Mouse (Mus musculus) embryo, embryonic 10 days (tissue): ENCODE measurements at regions not wholly inside any gene's neighbourhood (a gene's known extent, or its start where the extent isn't known, plus 50 kb on each side); places are given as distances from the start of the nearest gene placed in this dataset.

ENCODE experiments used
- DNase-seq: peaks from one replicate; pipeline ENCODE4 v3.0.0-alpha.2; 2015; ENCODE audit warnings: low spot score

DNA sequence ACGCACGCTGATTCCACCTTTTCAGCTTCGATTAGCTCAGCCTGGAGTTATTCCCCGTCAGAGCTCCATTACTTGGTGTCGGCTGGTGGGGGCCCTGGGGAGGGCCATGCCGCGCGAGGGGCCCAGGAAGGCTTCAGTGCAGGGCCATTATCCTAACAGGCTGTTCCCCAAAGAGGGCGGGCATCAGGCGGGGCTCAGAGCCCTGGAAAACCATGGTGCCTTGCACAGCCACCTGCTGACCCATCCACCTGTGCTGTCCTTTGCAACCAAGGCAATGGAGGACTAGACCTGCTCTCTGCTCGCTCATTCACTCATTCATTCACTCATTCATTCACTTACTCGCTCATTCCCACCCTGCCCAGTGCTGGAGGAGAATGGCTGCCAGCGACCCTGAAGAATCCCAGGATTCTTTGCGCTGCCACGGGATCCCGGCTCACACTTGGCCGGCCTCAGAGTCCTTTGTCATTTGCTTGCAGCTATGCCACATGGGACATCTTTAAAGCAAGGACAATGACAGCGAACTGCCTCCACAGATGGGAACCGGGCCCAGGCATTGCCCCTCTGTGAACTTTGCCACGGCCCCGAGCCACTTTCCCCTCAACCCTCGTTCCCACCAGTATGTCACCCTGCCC, 78.6 kb upstream of the Nkx1-1 start:
- peak; percentile 56 for DNase-seq

DNA sequence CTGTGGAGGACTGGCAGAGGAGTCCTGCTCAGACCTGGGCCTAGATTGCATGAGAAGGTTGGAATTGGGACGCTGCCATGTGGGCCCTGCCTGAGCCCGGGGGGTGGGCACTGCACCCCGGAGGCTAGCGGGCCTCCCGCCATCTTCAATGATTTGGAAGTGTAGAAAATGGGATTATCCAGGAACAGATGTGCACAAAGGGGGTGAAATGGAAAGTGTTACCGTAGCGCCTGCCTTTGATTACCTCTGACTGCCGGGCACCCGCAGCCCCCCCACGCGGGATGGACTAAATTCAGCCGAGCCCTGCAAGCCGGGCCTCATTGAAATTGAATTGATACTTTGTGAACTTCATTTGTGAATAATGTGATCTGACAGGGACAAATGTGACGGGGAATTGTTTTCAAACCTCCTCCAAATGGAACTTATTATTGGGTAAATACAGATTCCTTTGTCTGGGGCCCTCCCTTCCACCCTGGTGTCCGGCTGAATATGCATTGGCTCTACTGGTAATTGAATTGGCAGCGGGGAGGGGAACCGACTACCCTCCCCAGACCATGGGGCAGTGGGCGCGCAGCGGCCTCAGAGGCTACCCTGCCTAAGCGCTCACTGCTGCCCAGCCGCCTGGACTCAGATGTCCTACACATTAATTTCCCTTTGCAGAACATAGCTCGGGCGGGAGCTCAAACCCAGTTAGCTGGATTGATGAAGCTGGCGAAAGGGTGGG, 77.9 kb upstream of the Nkx1-1 start:
- peak; percentile 47 for DNase-seq

DNA sequence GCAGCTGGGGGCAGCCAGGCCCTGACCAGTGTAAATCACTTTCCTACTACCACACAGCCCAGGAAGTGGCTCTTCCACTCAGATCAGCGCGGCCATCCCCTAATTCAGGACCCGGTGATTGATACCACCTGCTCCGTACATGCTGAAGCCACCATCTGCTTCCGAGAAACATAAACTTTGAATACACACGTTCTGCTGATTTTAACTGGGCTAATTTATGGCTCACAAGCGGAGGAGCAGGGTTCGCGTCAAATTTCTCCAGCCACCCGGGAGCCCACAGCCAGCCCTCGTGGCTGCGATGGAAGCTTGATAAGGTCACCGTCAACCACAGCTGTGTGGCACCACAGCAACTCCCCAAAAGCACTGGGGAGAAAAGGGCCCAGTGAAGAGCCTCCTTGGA, 72.0 kb upstream of the Nkx1-1 start:
- peak; percentile 69 for DNase-seq

DNA sequence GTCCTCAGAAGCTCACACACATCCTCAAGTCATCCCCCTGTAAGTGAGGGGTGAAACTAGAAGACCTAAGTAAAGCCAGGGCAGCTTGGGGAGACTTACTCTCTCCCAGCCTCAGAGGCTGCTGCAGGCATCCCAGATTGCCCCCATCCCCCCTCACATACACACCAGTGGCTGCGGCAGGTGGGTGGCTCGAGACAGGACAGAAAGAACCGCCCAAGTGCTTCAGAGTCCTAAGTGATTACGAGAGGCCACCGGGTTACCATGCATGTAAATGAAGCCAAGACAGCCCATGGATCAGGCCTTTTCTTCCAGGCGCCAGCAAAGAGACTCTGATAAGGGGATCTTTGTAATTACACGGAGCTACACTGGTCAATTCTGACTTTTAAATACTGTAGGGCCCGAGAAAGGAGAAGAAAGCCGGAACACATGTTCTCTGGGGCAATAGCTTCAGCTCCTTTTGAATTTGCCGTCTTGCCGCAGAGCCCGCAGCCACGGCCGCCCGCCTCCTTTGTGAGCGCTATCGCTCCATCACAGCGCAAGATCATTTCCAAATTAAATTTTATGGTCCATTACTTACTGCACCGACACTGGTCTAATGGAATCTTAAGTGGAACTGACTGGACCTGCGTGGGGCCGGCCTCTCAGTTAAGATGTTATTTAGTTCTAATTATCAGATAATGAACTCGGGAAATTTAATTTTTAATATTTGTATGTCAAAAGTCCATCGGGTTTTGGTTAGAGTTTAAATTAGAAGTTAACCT, 68.1 kb upstream of the Nkx1-1 start:
- DNase-seq = peak; percentile 30

DNA sequence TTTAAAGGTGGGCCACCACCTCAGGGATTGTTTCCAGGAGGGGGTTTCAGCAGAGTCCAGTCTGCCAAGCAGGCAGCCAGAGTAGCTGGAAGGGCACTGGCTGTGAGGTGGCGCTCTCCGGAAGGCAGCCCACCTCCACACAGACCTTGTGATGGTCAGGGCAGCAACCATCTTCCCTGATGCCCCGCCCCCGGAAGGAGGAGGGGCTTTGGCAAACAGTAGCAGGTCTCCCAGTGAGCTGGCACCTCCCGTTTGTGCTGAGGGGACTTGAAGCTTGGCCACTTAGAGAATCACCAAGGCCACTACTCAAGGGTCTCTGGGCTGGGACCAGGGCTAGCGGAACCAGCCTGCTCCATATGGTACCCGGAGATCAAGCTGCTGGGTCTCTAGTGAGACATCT, 67.4 kb upstream of the Nkx1-1 start:
- DNase-seq = peak; percentile 27

DNA sequence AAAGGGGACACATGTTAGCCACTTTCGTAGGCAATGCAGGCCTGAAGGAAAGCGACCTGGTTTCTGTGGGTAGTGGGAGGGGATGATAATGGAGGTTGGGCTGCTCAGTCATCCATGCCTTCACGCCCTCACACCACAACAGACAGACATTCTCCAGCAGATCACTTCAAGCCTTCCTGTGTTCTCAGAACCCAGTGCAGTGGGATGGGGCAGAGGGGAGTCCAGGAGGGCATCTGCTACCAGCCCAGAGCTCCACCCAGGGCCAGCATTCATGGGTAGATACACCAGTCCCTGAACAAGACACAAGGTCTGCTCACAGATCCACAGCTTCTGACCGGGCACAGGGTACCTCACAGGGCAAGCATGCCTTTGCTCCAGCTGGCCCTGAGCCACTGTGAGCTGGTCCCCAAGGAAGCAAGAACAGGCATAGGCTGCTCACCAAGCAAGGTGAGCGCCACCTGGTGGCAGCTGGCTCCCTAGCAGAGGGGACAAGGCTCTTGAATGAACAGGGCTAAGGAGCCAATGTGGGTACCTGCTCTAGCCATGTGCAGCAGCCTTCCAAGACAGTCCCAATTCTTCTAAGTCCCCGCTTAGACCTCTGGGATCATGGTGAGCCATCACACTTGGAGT, 62.2 kb upstream of the Nkx1-1 start:
- DNase-seq = peak; percentile 95

DNA sequence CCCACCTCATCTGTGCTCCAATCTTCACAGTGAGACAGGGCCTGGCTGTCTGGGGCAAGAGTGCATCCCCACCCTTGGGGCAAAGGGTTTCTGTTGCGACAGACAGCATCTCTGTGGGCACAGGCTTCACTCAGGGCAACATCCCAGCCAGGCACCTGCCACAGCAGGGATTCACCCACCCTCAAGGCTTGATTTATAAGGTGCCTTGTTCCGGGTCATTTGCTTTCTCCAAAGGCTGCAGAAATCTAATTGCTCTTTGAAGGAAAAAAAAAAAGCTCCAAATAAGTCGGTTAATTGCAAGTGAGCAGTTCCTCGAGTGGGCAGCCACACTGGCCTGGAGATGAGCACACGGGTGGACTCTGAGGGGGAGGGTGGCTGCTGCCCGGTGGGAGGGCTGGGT, 61.5 kb upstream of the Nkx1-1 start:
- no peak for DNase-seq

DNA sequence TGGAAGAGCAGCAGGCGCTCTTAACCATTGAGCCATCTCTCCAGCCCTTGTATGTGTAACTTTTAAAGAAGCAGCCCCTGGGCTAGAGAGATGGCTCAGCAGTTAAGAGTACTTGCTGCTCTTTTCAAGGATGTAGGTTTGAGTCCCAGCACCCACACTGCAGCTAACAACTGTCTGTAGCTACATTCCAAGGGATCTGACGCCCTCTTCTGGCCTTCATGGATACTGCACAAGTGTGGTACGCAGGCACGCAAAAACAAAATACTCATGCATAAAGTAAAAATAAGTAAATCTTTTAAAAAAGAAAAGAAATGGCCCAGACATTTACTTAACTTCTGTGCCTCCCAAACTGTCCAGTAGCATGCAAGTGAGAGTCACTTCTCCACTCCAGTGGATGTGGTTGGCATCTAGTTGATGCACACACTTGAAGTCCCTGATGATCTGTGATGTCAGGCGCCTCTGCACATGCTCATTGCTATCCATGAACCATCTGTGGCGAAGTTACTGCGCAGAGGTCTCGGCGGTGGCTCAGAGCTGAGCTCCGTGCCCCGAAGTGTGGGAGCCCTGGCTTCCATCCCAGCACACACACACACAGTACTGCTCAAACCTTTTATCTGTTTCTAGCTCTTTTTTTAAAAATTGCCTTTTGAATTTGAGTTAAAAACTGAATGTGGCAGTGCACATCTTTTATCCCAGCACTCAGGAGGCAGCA, 59.0 kb upstream of the Nkx1-1 start:
- no peak for DNase-seq

DNA sequence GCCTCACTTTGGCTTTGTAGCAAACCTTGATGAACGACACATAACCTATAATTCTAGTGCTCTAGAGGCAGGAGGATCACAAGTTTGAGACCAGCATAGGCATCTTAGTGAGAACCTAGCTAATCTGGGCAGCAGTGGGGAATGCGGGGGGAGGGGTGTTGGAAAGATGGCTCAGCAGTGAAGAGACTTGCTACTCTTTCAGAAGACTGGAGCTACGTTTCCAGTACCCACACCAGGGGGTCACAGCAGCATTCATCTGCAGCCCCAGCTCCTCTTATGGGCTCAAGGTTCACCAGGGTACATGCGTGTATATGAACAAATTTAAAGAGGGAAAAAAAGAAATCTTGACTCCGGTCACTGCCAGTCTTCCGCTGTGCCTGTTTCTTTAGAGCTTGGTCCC, 55.5 kb upstream of the Nkx1-1 start:
- DNase-seq = no peak

DNA sequence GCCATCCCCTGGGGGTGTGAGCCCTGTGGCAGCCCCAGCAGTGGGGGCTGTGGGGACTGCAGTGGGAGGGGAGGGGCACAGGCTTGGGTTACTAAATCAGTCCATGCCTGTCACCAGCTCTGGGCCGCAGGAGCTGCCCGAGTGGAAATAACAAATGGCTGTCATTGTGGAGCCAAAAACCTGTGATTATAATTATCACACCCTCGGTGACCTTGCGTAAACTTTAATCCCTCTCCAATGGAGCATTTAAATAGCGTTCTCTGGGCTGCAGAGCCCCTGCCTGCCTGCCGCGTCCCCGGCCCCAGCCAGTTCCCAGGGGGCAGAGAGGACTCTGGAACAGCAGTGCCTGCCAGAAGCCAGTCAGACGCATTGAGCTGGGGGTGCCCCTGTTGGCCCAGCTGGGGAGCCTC, 54.4 kb upstream of the Nkx1-1 start:
- no peak for DNase-seq

DNA sequence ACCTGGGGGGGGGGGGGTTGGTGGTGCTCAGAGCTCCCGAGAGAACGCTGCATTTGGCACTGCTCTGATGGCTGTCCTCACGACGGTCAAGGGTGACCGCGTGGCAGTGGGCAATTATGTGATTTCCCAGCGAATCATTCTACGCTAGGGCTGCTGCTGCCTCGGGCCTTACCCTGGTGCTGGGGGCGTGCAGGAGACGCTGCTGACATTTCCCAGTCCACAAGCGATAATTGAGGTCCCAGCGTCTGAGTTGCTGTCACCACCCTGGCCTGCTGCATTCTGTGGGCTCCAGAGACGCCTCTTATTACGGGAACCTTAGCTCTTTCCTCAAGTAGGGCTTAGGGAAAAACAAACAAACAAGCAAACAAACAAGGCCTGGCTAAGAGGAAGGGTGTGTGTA, 52.0 kb upstream of the Nkx1-1 start:
- no peak for DNase-seq
